Mouse (Mus musculus) testis, adult 2 months (tissue): ENCODE results near the gene Rsph10b.

ENCODE experiments used
- CTCF ChIP-seq: fragments of 200-500 bp; IDR thresholded peaks from 2 replicates; pipeline ENCODE4 v1.5.1; 2012; ENCODE audit warnings: low read depth, mild to moderate bottlenecking, inconsistent platforms, low read length, moderate library complexity; ENCODE audit not compliant: control insufficient read depth, insufficient read depth, insufficient replicate concordance
- POLR2A ChIP-seq: fragments of 200-500 bp; IDR thresholded peaks from 2 replicates; pipeline ENCODE4 v1.6.1; 2012; ENCODE audit warnings: low read depth, mild to moderate bottlenecking, inconsistent platforms, low read length, moderate library complexity; ENCODE audit not compliant: control insufficient read depth

- TF ChIP-seq CTCF = no peak
- TF ChIP-seq POLR2A = no peak
These were observed 17.2 kb downstream of the Rsph10b start for GRCm38 (mm10) chr5:143950016-143950415.
